In genomic region chr15:96708976-96709490, GRCm38 (mm10) we compare ENCODE assay signal across 8 mouse cellular contexts. TPM values are rescaled to one million over a fixed set of nuclear protein-coding genes. Genes with fewer than 3 reads are reported as not detected.
A peak's percentile ranks its signal among the peaks of the same experiment; 100 is the strongest.
DNase-seq lines count a peak whose midpoint lies in the region; ATAC-seq and TF ChIP-seq lines count a peak whose summit lies in the region.

No protein-coding gene starts in this region.

- H3ac ChIP-seq in C2C12 (ENCODE audit: control insufficient read depth, insufficient read length, low read depth) = peak overlapping the region; percentile 35

- no peak for DNase-seq in cerebellum, postnatal 4 days (ENCODE audit: low spot score in 2 of 2)

- no peaks in the 10 kb centered on the region for H3K79me3 ChIP-seq in C2C12 (ENCODE audit: low read depth)

- H3K79me2 ChIP-seq in C2C12 (ENCODE audit: control insufficient read depth, insufficient read depth) = no peaks in the 10 kb centered on the region

- peak overlapping the region; percentile 81 for H3K4me2 ChIP-seq in embryonic facial prominence, embryonic 15.5 days (replicated peaks)
- peak overlapping the region; percentile 89 for H3K4me2 ChIP-seq in intestine, embryonic 16.5 days (ENCODE audit: low read depth, low read length)
- peak overlapping the region; percentile 69 for H3K4me2 ChIP-seq in midbrain, embryonic 16.5 days (ENCODE audit: low read length)

- H3K36me3 ChIP-seq in C2C12 (ENCODE audit: control insufficient read depth, insufficient read depth) = no peaks in the 10 kb centered on the region
- H3K36me3 ChIP-seq in embryonic facial prominence, embryonic 15.5 days = no peaks in the 10 kb centered on the region
- no peaks in the 10 kb centered on the region for H3K36me3 ChIP-seq in intestine, embryonic 16.5 days (ENCODE audit: control insufficient read depth, insufficient read depth, low read length)
- no peaks in the 10 kb centered on the region for H3K36me3 ChIP-seq in midbrain, embryonic 16.5 days (ENCODE audit: control insufficient read depth, insufficient read depth, low read length)

- no peak for TF ChIP-seq CTCF in C2C12 (IDR thresholded peaks at IDR 0.05; ENCODE audit: control insufficient read depth, insufficient read depth, insufficient read length)

- peak overlapping the region; percentile 72 for H3K9ac ChIP-seq in embryonic facial prominence, embryonic 15.5 days
- H3K9ac ChIP-seq in intestine, embryonic 16.5 days (ENCODE audit: low read depth, low read length) = peak overlapping the region; percentile 81
- H3K9ac ChIP-seq in midbrain, embryonic 16.5 days (ENCODE audit: low read depth, low read length) = peak overlapping the region; percentile 85

- H3K27ac ChIP-seq in embryonic facial prominence, embryonic 15.5 days (replicated peaks) = peak overlapping the region; percentile 99
- H3K27ac ChIP-seq in intestine, embryonic 16.5 days (ENCODE audit: low read length) = peak overlapping the region; percentile 100
- H3K27ac ChIP-seq in midbrain, embryonic 16.5 days (ENCODE audit: low read length) = peak overlapping the region; percentile 89

- H3K4me3 ChIP-seq in C2C12 (ENCODE audit: insufficient read depth, poor library complexity, severe bottlenecking) = peak overlapping the region; percentile 12
- peak overlapping the region; percentile 58 for H3K4me3 ChIP-seq in embryonic facial prominence, embryonic 15.5 days (replicated peaks)
- H3K4me3 ChIP-seq in intestine, embryonic 16.5 days (ENCODE audit: low read length) = peak overlapping the region; percentile 64
- H3K4me3 ChIP-seq in midbrain, embryonic 16.5 days (ENCODE audit: low read depth, low read length) = peak overlapping the region; percentile 69

- peaks cover 16% of the 10 kb centered on the region for H3K4me1 ChIP-seq in embryonic facial prominence, embryonic 15.5 days
- H3K4me1 ChIP-seq in intestine, embryonic 16.5 days (ENCODE audit: control insufficient read depth, insufficient read depth, low read length) = peaks cover 11% of the 10 kb centered on the region
- H3K4me1 ChIP-seq in midbrain, embryonic 16.5 days (ENCODE audit: control insufficient read depth, insufficient read depth, low read length) = peaks cover 6% of the 10 kb centered on the region

- H3K27me3 ChIP-seq in C2C12 (ENCODE audit: control insufficient read depth, insufficient read depth, insufficient read length) = no peaks in the 10 kb centered on the region
- no peaks in the 10 kb centered on the region for H3K27me3 ChIP-seq in embryonic facial prominence, embryonic 15.5 days
- H3K27me3 ChIP-seq in intestine, embryonic 16.5 days (replicated peaks; ENCODE audit: control insufficient read depth, insufficient read depth, low read length) = no peaks in the 10 kb centered on the region
- no peaks in the 10 kb centered on the region for H3K27me3 ChIP-seq in midbrain, embryonic 16.5 days (ENCODE audit: control insufficient read depth, insufficient read depth, low read depth, low read length)

- H3K9me3 ChIP-seq in embryonic facial prominence, embryonic 15.5 days (replicated peaks) = no peaks in the 10 kb centered on the region
- no peaks in the 10 kb centered on the region for H3K9me3 ChIP-seq in intestine, embryonic 16.5 days (ENCODE audit: control insufficient read depth, low read length)
- H3K9me3 ChIP-seq in midbrain, embryonic 16.5 days (replicated peaks; ENCODE audit: control insufficient read depth, low read length, poor library complexity, severe bottlenecking) = no peaks in the 10 kb centered on the region

- WGBS in embryonic facial prominence, embryonic 15.5 days = 15% methylated on average over 14 of the region's 14 CpGs
- WGBS in intestine, embryonic 16.5 days = 23% methylated on average over 14 of the region's 14 CpGs
- WGBS in midbrain, embryonic 16.5 days = 30% methylated on average over 14 of the region's 14 CpGs

- 0 out of 2 replicates have a peak, but pooled peaks have one; percentile 16 for ATAC-seq in cerebellum, adult (ENCODE audit: insufficient number of reproducible peaks, low FRiP score, low TSS enrichment)
- no peak for ATAC-seq in embryonic facial prominence, embryonic 15.5 days (ENCODE audit: insufficient number of reproducible peaks, low FRiP score, low TSS enrichment, low read depth)
- ATAC-seq in intestine, embryonic 16.5 days = peak; percentile 21
- ATAC-seq in midbrain, embryonic 16.5 days = peak; percentile 27; the same call in 1 of the 2 replicates
- no peak for ATAC-seq in activated CD4-positive, CD25-positive, alpha-beta regulatory T cell, adult 4 months
- ATAC-seq in inflammation-experienced regulatory T-cells, adult 6 months = no peak

TF ChIP-seq in C2C12, 6 proteins besides CTCF, POLR2A, EP300 and RAD21:
- TF ChIP-seq CEBPB (IDR thresholded peaks at IDR 0.05; ENCODE audit: low read depth) (peak; percentile 11), MAX (IDR thresholded peaks at IDR 0.05) (no peak)
TF ChIP-seq in C2C12: peak in this region for 1.

RNA-seq across cellular contexts. Expression of gene Slc38a2, which starts 9.5 kb away (rescaled TPM):
- 99.9 TPM for polyA plus RNA-seq in C2C12 (2012; fragmentation: generic; extraction: Trizol)
- polyA plus RNA-seq in embryonic facial prominence, embryonic 15.5 days (2015; fragmentation: Nextera tagmentation; extraction: Ambion mirVana) = 101 and 107 TPM in 2 replicates
- polyA plus RNA-seq in intestine, embryonic 16.5 days (2015; fragmentation: Nextera tagmentation; extraction: Ambion mirVana) = 74.2 and 78.7 TPM in 2 replicates
- polyA plus RNA-seq in midbrain, embryonic 16.5 days (2015; fragmentation: Nextera tagmentation; extraction: Ambion mirVana) = 111 and 127 TPM in 2 replicates
- polyA plus RNA-seq in activated CD4-positive, CD25-positive, alpha-beta regulatory T cell, adult 4 months (2017; shearing (Covaris generic)) = 10 to 100 TPM; 36.1 to 47.0 TPM
- polyA plus RNA-seq in inflammation-experienced regulatory T-cells, adult 6 months (2017; shearing (Covaris generic)) = 10 to 100 TPM; 36.1 to 44.6 (median 42.9) TPM

Comparison
In these comparisons a context has a peak if more than half of its experiments do, and no peak if none do; other contexts are left out.
1. ATAC-seq: peak in cerebellum, adult (single experiment), intestine, embryonic 16.5 days (single experiment) and midbrain, embryonic 16.5 days (single experiment); none in embryonic facial prominence, embryonic 15.5 days (single experiment), activated CD4-positive, CD25-positive, alpha-beta regulatory T cell, adult 4 months (single experiment) and inflammation-experienced regulatory T-cells, adult 6 months (single experiment).
2. H3K4me3 ChIP-seq: peak in every context shown above with its lines; median percentile 69 in midbrain, embryonic 16.5 days; 64 in intestine, embryonic 16.5 days; 58 in embryonic facial prominence, embryonic 15.5 days; 12 in C2C12.
3. Peak in every context shown above with its lines, with median percentiles within 50 percentile points of each other: H3K27ac ChIP-seq, H3K4me2 ChIP-seq and H3K9ac ChIP-seq.